Mouse (Mus musculus): Measurements from ENCODE around the gene Gm10521.
A peak's percentile ranks its signal among the peaks of the same experiment; 100 is the strongest.

Gm10521 gene

DNA sequence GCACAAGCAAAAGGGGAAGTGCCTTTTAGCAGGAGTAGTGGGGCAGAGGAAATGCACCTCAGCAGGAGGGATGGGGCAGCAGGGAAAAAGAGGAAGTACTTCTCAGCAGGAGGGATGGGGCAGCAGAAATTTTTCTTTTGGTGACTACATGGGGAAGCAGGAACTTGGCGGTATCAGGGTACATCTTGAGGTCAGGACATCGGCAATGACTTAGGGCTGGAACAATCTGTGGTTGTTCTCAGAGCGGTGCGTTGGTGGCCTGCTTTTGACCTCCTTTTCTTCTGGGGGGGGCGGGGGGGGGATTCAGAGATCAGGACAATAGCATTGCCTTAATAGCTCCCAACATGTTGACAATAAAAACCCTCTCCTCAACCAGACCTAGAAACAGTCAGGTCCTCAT is at the start of gene Gm10521:
TSS of gene Gm10521 (plus strand) at position 301 of the 400 bp plus-strand sequence.
- DNase-seq (ENCODE audit: extremely low read depth, low read depth) = peak; percentile 21

DNA sequence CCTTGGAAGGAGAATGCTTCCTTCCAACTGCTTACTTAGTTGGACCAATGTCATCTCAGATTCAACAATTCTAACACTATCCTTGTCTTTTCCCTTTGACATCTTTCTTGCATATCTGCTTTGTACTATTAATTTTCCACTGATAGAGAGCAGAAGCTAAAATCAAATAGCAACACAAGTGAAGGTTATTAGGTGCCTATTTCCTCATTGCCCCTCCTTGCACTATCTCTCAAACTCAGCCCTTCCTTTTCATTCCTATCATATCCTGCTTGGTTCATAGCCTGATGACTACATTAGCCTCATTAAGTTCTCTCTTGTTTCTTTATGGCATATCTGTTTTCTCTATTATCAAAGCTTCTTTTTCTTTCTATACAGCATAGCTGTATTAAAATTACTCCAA is 47.3 kb upstream of the Gm10521 start:
- peak; percentile 74 for DNase-seq (ENCODE audit: extremely low read depth, low read depth)

DNA sequence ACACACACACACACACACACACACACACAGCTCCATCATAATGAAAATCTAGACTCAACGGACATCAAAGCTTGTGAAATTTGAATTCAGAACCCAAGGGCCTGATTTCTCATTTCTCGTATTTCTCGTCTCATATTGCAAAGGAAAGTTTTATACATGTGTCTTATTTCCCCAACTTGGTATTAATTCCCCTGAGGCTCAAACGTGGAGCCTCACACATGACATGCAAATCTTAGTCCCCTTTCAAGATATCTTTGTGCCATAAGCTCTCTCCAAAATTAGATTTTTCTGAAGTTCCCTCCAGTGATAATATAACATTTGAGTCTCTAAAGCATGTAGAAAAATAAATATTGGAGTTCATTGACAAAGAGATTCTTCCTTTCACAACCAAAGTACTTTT is 46.7 kb upstream of the Gm10521 start:
- DNase-seq (ENCODE audit: extremely low read depth, low read depth) = no peak

DNA sequence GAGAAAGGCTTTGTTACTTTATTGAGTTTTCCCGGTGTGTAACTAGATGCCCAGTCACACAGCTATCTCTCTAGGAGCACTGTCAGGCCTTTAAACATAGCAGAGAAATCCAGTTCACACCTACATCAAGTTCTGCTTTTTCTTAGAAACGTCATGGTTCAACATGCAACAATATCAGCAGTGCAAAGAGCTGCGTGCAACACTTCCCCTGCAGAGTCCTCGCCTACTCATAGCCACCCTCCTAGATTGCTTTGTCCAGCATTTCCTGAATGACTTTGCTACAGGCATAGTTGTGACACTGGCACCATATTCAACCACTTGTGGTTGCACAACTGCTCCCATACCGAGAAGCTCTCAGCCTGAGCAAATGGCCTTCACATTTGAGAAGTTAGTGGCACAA is 46.0 kb upstream of the Gm10521 start:
- DNase-seq (ENCODE audit: extremely low read depth, low read depth) = no peak

DNA sequence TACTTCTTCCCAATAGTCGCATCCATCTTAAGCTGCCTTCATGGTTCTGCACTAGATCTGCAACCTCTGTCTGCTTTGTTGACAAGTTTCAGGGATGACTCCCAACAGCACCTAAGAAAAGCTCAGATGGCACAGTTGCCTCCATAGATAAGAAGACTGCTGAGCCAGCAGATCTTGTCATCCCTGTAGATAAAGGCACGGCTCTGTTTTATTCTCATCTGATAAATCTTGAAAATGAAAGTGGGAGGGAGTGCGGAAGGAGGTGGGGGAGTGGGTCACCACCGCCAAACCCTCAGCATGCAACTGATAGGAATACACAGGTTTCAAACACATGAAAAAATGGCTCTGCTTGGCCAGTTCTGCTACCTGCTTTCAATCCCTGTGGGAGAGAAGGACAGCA is 30.0 kb upstream of the Gm10521 start:
- DNase-seq (ENCODE audit: extremely low read depth, low read depth) = no peak

DNA sequence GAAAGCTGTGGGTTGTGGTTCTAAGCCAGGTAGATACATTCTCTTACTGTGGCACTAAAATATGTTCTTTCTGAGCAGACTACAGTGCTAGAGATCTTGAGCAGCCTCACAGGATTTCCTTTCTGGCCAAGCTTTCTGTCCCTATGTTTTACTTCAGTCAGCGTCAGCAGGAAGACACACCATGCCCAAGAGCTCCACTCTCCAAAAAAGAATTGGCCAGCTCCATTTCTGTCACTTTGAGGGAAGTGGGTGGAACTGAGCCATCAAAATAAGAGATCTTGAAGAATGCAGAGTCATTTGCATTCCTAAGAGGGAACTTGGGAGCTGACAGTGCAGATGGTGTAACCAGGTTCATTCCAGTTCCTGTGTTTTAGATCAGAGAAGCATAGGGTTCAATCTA is 8.5 kb upstream of the Gm10521 start:
- no peak for DNase-seq (ENCODE audit: extremely low read depth, low read depth)

DNA sequence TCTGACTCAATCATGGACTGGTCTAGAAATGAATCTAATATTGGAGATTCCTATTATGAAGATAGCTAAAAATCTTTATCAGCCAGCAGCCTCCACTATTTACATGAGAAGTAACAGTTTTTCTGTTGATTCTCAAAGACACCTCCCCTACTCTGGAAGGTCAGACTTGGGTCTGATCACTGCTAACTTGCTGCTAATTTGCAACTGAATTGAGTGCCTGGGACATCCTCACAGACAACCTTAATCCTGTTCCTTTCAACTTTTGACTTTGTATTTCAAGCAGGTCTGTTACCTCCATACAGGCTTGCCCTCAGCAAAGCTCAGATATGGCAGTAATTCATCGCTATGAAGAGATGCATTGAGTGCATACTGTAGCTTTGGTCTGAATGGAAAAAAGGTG is 8.5 kb downstream of the Gm10521 start:
- DNase-seq (ENCODE audit: extremely low read depth, low read depth) = no peak

DNA sequence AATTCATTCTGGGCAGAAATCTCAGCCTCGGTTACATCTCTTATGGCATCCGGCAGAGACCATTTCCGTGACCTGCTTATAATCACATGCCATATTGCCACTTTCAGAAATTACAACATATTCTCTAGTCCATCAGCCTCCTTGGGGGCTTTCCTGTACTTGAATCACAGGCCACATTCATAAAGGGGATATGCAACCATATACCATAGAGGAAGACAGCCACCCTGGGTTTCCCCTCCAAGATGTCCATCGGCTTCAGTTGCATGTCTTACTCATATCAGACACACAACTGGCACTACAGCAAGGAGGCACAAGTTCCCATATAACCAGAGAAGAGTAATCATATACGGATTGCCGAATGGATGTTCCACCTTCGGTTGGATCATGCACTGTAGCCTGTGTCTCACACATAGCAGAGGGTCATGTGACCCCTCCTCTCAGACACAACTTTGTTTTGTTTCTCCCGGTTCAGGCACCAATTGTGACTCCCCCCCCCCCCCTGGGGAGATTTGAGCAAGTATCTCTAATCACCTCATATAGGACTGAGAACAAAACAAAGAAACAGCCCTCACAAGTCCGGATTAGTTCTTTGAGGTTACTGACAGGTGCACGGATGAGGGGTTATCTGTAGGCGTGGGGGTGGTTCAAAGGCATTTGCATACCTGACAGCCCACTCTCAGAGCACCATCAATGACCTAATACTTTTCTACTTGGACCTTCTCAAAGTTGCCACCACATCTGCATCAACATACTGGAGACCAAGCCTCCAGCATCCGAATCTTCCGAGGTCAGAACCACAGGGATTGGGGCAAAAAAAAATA is 20.4 kb downstream of the Gm10521 start:
- no peak for DNase-seq (ENCODE audit: extremely low read depth, low read depth)

DNA sequence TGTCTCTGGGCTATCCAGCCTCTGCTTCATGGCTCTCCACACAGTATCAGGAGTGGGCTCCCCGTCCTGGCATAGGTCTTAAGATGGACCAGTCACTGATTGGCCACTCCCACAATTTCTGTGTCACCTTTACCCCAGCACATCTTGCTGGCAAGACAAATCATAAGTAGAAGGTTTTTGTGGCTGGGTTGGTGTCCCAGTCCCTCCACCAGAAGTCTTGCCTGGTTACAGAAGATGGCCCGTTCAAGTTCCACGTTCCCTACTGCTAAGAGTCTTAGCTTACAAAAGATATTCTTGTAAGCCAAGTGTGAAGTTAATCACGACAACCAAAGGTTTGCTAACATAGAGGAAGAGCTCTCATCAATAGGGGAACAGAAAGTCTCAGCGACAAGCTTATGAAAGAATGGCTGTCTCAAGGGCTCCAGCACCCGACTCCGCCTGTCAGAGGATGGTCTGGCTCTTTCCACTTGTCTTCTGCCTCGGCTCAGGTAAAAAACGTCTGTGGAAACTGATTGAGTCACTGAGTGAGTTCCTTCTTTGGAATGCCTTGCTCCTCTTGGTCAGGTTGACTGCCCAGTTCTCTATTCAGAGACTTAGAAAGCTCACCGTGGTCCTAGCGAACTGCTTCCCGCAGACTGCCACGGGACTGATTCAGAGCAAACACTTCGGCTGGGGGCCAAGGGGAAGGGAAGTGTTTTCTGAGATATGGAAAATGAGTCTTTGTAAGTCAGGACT is 22.0 kb downstream of the Gm10521 start, which contains the start of gene Slamf6:
TSS of gene Slamf6 (plus strand) at position 211 of the 735 bp plus-strand sequence.
- peak; percentile 45 for DNase-seq (ENCODE audit: extremely low read depth, low read depth)

DNA sequence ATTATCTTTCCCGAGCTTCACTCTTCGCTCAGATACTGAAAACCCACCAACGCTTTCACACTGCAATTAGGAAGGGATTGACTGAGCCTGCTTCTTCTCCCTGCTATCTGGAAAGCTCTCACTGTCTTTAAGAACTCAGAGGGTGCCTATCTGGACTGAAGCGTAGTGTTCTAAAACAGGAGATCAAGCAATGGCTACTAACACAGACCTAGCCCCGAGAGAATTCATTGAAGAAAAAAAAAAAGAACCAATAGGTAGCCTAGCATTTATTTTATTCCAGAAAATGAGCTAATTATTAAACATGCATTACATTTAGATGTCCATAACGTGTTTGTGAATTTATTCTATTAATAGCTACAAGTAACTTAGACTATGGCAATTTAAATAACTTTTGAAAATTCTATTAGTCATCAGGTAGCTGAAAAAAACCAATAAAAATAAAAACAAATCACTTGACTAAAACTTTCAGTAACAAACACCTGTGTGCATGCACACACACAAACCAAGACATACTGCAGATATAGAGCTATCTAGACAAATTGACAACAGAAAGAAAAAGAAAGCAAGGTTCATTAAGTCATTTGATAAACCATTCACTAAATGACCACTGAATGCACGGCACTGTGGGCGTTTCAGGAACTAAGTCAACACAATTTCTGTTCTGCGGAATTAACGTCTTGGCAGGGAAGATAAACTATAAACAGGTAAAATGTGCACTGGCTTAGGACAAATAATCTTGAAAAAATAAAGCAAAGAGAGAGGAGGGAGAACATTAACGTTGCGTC is 22.9 kb downstream of the Gm10521 start:
- DNase-seq (ENCODE audit: extremely low read depth, low read depth) = peak; percentile 31

DNA sequence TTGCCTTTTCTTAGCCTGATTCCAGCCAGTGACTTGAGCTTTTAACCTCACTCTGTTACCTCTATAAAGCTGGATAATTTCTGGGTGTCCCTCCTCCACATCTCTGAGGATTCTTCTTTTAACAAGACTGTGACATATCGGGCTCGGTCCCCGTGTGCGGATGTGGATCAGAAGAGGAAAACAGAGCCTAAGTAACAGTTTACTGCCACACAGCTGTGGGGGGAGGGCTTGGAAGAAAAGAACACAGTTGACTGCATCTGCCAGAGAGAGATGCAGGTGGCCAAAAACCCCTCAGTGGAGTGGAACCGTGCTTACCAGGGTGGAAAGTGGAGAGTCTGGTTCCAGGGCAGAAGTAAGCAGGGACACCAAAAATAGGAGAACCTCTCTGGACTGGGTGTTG is 23.7 kb downstream of the Gm10521 start:
- DNase-seq (ENCODE audit: extremely low read depth, low read depth) = no peak

DNA sequence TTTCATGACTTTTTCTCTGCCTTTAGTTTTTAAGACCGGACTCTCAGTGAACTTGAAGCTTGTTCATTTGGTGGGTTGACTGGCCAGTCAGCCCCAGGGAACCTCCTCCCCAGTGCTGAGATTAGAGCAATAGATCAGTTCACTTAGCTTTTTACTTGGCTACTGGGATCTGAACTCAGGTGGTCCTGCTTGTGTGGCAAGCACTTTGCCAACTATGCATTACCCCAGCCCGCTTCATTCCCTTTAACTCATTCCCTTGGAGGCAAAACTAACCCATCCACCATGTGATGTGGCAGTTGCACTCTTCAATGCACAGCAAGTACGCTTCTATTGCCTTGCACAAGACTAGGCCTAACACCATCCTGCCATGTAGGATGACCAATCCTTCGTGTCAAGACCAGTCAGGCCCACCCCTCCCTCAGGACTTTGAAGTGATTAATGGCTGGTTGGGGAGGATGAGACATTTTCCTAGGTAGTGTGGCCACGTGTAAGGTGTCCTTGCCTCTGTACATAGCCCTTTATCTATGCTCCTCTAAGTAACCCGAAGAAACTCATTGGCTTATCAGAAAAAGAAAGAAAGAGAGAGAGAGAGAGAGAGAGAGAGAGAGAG is 24.5 kb downstream of the Gm10521 start:
- DNase-seq (ENCODE audit: extremely low read depth, low read depth) = no peak

DNA sequence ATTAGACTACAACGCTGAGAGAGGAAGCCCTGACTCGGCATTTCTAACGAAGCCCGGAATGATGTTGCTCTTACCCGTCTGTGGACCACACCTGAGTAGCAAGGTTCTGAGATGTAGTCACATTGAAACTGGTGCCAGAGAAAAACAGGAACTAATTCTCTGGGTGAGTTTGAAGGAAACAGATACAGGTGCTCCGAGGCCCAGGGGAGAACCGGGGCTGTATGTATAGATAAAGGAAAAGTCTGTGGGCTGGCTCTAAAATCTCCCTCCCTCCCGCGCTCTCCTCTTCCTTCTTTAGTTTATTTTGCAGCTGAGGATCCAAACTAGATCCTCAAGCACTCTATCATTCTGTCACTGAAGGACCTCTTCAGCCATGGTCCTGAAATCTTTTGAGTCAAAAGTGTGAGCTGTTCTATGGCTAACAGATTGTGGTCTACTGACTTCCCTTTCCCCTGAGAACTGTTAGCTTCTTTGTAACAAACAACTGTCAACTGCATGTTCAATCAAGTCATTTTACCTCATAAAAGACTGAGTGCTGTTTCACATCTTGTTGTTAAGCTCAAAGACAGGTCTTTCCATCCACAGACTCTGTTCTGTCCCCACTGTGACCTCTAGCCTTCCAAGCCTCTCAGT is 25.6 kb downstream of the Gm10521 start:
- DNase-seq (ENCODE audit: extremely low read depth, low read depth) = peak; percentile 84

DNA sequence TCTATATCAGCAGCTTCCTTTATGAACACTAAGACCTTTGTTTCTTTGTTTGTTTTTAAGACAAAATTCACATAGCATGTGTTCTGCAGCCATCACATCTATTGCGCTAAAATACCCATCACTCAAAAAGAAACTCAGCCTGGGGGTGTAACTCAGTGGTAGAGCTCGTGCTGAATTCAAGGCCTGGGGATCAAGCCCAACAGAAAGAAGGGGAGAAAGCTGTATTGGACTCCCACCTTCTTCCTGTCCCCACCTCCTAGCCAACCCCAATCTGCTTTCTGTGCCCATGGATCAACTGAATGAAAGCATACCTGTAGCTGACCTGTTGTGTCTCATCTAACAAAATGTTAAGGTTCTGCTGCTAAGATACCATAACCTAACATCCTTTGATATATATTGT is 26.2 kb downstream of the Gm10521 start:
- DNase-seq (ENCODE audit: extremely low read depth, low read depth) = no peak

DNA sequence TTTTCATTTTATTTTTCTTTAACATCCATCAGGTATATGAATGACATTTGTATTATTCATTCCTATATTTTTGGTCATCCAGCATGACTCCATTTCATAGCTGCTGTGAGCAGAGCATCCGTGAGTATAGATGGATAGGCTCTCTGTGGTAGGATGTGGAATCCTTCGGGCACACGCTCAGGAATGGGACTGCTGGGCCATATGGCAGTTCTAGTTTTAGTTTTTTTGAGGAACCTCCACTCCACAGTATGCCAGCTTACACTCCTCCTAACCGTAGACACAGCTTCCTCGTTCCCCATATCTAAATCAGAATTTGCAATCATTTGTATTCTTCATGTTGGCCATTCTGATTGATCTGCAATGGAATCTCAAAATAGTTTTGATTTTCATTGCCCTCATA is 27.4 kb downstream of the Gm10521 start:
- no peak for DNase-seq (ENCODE audit: extremely low read depth, low read depth)

DNA sequence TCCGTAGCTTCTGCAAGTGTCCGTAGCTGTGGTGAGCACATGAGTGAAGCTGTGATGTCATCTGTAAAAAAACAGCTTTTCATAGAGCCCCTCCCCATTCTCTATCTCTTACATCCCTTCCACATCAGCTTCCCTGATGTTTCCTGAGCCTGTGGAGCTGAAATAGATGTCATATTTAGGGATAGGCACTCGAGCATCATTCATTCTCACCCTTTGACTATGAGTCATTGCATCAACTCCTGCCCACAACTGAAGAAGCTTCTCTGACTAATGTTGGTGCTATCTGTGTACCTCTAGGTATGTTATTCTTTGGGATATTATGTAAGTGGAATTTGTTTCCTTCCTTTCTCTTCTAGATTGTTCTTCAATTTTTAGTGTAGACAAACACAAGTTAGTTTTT is 29.4 kb downstream of the Gm10521 start:
- no peak for DNase-seq (ENCODE audit: extremely low read depth, low read depth)

DNA sequence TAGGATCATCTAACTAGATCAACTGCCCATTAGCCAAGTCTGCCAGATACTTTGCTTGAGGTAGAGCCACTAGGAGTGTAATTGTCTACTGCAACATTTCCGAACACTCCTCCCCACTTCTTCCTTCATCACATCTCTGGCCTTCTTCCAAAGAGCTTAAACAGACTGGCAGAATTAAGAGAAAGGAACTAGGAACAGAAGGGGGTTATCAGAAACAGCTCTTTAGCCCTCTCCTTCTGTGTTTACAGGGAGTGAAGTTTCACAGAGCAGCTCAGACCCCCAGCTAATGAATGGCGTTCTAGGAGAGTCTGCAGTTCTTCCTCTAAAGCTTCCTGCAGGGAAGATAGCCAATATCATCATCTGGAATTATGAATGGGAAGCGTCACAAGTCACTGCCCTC is 38.4 kb downstream of the Gm10521 start:
- DNase-seq (ENCODE audit: extremely low read depth, low read depth) = no peak

DNA sequence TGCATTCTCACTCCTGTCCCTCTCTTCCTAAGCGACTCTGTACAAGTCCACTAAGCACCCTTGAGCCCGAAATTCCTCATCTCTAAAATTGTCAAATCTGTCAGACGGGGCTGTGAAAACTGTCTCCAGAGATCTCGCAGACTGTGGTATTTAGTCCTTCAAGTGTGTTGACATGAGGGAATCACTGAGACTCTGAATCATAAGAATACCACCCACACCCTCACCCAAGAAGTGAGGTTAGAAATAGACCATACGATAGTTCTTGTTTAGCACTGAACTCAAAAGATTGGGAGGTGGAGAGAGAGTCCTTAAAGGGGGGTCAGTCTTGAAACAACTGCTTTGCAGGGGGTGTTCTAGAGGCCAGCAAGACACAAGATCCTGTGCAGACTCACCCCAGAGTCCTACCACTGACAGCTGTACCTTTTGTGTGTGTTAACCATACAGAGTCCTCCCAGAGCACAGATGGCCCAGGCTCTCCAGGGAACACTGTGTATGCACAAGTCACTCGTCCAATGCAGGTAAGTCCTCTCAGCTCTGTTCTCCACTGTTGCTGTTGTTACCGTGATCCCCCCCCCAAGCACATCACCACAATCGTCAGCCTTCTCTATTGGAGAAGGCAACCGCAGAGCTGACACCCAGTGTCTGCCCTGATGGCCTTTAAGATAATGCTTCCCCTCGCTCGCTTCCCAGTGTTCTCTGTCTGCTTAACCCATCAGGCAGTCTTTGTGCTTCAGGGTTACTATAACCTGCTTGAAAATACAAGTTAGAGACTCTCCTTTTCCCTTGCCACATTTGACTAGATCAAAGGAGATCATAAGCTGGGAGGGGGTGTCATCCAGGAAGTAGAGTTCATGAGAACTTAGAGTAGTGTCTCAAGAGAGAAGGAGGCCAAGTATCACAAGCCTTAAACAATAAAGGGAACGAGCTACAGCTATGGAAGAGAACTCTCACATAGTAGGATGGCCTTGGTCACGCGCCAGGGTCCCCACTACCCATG is 43.8 kb downstream of the Gm10521 start:
- no peak for DNase-seq (ENCODE audit: extremely low read depth, low read depth)

DNA sequence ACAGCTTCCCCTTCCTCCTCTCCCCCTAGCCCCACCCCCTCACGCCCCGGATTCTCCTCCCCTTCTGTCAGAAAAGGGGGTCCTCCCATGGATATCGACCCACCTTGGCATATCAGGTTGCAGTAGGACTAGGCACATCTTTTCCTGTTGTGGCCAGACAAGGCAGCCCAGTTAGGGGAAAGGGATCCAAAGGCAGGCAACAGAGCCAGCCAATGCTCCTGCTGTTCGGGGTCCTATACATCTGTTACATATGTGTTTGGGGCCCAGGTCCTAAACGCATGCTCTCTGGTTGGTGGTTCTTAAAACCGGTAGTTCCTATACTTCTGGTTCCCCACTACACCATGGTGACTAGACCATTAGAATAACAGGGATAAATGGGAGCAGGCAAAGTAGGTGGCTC is 45.2 kb downstream of the Gm10521 start:
- DNase-seq (ENCODE audit: extremely low read depth, low read depth) = no peak

DNA sequence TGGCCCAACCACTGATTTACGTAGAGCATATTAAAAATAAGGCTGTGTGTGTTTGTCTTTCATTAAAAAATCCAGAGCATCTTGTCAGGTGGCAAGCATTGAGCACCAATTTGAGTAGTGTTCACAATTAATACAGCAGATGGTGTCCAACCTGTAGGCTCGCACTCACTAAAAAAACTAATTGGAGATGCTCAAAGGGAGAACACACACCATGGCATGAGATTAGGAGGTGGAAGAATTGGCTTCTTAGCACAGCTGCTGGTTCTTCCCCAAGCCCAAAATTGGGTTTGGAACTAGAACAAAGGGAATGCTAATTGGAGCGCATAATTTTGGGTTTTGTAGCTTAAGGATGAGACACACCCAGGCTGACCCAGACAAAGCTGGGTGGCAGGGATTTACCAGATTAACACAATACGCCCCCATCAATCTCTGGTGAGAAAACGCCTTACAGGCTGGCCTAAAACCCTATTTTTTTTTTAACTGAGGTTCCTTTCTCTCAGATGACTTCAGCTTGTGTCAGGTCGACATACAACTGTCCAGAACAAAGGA is 51.1 kb downstream of the Gm10521 start:
- DNase-seq (ENCODE audit: extremely low read depth, low read depth) = no peak

All from MEL-GATA-1-ER (cell line).